Mouse (Mus musculus): ENCODE measurements around the gene B230104I21Rik. TPM values are rescaled to one million over a fixed set of nuclear protein-coding genes. Genes with fewer than 3 reads are reported as not detected.

B230104I21Rik gene
- total RNA-seq, 2 experiments from 2014 or later: not detected

GRCm38 (mm10) chr4:154390333-154391080, 54.6 kb downstream of the B230104I21Rik start:
- intact Hi-C loops (cut with DNase I): no loop called here
- no peak for DNase-seq

DNA sequence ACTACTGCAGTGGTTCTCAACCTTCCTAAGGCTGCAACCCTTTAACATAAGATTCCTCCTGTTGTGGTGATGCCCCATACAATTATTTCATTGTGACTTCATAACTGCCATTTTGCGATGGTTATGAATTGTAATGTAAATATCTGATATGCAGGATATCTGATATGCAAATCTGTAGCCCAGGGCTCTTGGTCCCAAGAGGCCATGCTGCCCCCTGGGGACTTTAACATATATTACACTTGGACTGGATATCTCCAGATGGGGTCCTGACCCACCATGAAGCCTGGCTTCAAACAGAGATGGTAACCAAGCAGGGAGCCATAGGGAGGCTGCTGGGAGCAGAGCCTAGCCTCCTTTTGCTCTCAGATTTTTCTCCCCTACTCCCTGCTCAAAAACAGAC, 56.7 kb downstream of the B230104I21Rik start:
- no peak for DNase-seq
- intact Hi-C loops (cut with DNase I): loop anchor here (2.0 kb wide), 1 partner anchor 64 kb away; no protein-coding TSS in a partner anchor

DNA sequence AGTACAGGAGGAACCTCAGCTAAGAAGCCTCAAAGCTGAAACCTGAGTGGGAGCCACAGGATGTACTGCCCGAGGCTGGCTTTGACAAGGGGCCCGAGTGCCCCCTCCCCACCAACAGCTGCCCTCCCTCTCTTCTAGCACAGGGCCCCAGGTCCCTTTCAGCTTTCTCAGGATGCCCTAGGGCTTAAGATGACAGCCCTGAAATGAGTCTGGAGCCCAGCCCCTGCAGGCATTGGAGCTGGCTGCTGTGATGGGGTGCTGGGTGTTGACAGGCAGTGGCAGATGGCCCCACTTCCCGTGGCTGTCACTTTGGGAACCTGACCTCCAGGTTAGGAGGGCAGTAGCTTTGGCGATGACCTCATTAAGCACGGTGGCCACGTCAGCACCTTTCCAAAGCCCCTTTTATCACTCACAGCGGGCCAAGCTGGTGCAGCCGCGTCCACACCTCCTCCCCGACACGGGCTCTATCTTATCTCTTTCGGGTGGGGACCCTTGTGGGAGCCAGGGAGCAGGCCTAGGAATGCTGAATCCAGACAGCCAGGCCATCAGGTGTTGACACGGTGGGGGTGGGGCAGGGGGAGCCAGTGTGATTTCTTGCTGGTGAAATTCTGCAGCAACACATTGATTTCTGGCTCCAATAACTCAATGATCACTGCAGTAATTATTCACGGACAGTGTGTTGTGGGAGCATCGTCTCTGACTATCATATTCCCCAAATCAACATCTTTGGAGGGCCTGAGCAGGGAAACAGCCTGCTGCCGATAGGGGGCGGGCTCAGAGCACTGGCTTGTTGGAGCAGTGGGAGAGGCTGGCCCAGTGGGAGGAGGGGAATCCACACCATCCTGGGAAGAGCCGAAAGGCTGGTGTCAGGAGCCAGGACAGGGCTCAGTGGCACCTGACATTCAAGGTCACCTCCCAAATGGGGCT, 57.5 kb downstream of the B230104I21Rik start:
- intact Hi-C loops (cut with DNase I): loop anchor here (2.0 kb wide), 1 partner anchor 65 kb away; no protein-coding TSS in a partner anchor
- peak; percentile 81 to 86 for DNase-seq

DNA sequence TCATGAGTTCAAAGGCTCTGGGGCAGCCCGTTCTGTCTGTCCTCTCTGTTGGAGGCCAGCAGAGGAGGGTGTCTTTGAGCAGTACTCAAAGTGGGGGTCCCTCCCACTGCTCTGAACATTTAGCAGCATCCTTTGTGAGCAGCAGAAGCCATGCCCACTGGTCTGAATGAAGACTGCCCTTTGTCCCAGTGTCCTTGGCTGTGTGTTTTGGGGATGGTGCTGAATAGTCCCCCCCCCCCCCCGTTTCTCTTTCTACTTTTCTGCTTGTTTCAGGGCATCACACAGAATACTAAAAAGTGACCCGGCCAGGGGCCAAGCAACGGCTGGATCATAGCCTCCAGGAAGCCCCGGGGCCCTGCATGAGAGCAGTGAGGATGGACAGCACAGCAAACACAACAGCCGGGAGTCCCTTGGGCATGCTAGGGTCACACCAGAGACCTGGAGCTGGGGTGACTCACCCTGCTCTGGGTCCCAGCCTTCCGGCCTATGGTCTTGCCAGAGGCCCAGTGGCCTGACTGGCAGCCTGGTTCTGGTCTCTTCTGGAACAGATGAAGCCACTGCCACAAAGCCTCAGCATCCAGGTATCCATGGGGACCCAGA, 58.3 kb downstream of the B230104I21Rik start:
- intact Hi-C loops (cut with DNase I): no loop called here
- DNase-seq: no peak

- intact Hi-C loops (cut with DNase I): loop anchor here (5.0 kb wide), 1 partner anchor 241 kb away; the partner anchor contains the start of gene Prdm16
These were observed 60.9 kb downstream of the B230104I21Rik start for GRCm38 (mm10) chr4:154396652-154397301.

More at GRCm38 (mm10) chr4:154396652-154397301, 60.9 kb downstream of the B230104I21Rik start:
- DNase-seq: no peak

Other genes starting within 250 kb of the B230104I21Rik start
- gene Trp73, start 195.9 kb upstream of the B230104I21Rik start, total RNA-seq (2021): under 1 TPM in 1 of 2 experiments, not detected in 1; 0.05 TPM
- 10 to 100 TPM; 10.2 to 13.2 TPM for gene Wrap73, start 193.8 kb upstream of the B230104I21Rik start, total RNA-seq (2021)
- 100 to 1,000 TPM; 129 to 134 TPM for gene Tprgl, start 175.5 kb upstream of the B230104I21Rik start, total RNA-seq (2021)
- gene Megf6, start 165.4 kb upstream of the B230104I21Rik start, total RNA-seq (2021): 10 to 100 TPM; 33.8 to 41.5 TPM
- gene Arhgef16, start 34.5 kb upstream of the B230104I21Rik start, total RNA-seq (2021): 1 to 10 TPM in 1 of 2 experiments, under 1 TPM in 1; 0.77 to 1.4 TPM

Measured in heart, postnatal 10 days (tissue).